Mouse (Mus musculus) CD4-positive, CD25-positive, alpha-beta regulatory T cell, adult 4 months (primary cell): ENCODE measurements around the gene Ncam1. TPM values are rescaled to one million over a fixed set of nuclear protein-coding genes. Genes with fewer than 3 reads are reported as not detected.

Experiments
- ATAC-seq: one replicate; pipeline ENCODE4 v1.8.0; 2017
- polyA plus RNA-seq, 2 experiments: library from polyadenylated mRNA; unstranded; fragments of 100-300 nt; shearing (Covaris generic); gene quantifications; one replicate each; pipeline ENCODE4 v1.2.1; 2017

Ncam1 gene
- polyA plus RNA-seq, 2 experiments from 2014 or later, result 0.24 to 0.56 TPM

DNA sequence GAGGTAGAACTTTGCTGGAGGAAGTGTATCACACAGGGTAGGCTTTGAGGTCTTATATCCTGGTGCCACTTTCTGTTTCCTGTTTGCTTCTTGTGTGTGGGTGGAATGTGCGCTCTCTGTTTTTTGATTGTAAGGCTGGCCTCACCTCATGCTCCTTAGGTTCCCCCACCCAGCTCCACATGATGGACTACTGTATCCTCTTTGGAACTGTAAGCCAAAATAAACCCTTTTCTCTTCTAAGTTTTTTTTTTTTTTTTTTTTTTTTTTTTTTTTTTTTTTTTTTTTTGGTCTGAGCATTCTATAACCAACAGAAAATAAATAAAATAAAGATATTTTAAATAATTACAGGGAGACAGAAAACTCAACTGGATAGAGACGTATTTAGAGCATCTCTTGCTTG, 239.8 kb downstream of the Ncam1 start:
- no peak for ATAC-seq

- no peak for ATAC-seq
Observed at GRCm38 (mm10) chr9:49551353-49551752, 247.4 kb downstream of the Ncam1 start.

- ATAC-seq, result no peak
Observed at GRCm38 (mm10) chr9:49542593-49542992, 256.1 kb downstream of the Ncam1 start.

GRCm38 (mm10) chr9:49537814-49538213, 260.9 kb downstream of the Ncam1 start:
- ATAC-seq, result no peak

- ATAC-seq, result no peak
Observed at GRCm38 (mm10) chr9:49536593-49536992, 262.1 kb downstream of the Ncam1 start.

- ATAC-seq, result no peak
Observed at GRCm38 (mm10) chr9:49534958-49535357, 263.8 kb downstream of the Ncam1 start.

DNA sequence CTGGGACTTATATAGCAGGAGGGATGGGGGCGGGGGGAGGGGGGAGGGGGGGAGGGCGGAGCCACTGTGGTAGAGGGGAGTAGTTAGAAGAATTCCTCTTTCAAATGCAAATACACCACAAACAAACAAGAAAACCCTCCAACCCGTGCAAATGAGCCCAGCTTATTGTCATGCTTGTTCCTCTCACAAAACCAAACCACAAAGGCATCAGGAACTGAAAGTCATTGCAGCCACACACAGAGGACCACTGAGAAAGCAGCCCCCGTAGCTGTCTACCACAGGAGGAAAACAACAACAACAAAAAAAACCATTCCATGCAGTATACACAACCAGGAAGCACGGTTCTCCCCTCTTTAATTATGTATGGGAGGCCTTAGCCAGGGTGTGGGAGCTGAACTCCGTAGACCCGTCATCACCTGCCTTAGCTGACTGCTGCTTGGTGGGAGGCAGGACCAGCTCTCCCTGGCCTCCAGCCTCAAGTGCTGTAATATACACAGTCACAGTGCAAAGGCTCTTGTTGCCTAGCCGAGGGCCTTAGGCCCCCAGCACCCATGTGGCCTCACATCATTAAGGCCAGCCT, 264.7 kb downstream of the Ncam1 start:
- no peak for ATAC-seq

GRCm38 (mm10) chr9:49533455-49533854, 265.3 kb downstream of the Ncam1 start:
- no peak for ATAC-seq

- no peak for ATAC-seq
Observed at GRCm38 (mm10) chr9:49531833-49532232, 266.9 kb downstream of the Ncam1 start.

GRCm38 (mm10) chr9:49531257-49531656, 267.5 kb downstream of the Ncam1 start:
- no peak for ATAC-seq

GRCm38 (mm10) chr9:49530739-49531138, 268.0 kb downstream of the Ncam1 start:
- ATAC-seq, result no peak

GRCm38 (mm10) chr9:49529366-49529959, 269.3 kb downstream of the Ncam1 start:
- ATAC-seq, result no peak

- no peak for ATAC-seq
Observed at GRCm38 (mm10) chr9:49528943-49529342, 269.8 kb downstream of the Ncam1 start.

DNA sequence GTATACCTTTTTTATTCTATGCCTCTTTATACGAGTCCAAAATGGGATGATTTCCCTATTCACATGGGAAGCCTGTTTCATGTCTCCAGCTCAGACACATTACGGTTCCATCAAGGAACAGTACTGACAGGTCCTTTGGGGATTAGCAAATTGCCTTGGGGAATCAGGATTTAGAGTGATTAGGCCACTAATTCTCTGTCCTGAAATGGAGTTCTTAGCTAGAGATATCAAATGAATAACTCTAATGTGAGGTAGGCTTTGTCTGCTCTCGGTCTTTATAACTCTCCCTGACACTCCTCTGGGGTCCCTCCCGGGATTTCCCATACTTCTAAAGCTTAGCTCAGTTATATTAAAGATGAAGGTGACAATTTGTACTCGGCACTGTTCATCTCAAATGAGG, 270.7 kb downstream of the Ncam1 start:
- ATAC-seq, result no peak

- ATAC-seq, result no peak
Observed at GRCm38 (mm10) chr9:49527340-49527739, 271.4 kb downstream of the Ncam1 start.

GRCm38 (mm10) chr9:49524721-49525120, 274.0 kb downstream of the Ncam1 start:
- no peak for ATAC-seq

GRCm38 (mm10) chr9:49523881-49524280, 274.8 kb downstream of the Ncam1 start:
- ATAC-seq, result no peak

- no peak for ATAC-seq
Observed at GRCm38 (mm10) chr9:49514306-49514705, 284.4 kb downstream of the Ncam1 start.

DNA sequence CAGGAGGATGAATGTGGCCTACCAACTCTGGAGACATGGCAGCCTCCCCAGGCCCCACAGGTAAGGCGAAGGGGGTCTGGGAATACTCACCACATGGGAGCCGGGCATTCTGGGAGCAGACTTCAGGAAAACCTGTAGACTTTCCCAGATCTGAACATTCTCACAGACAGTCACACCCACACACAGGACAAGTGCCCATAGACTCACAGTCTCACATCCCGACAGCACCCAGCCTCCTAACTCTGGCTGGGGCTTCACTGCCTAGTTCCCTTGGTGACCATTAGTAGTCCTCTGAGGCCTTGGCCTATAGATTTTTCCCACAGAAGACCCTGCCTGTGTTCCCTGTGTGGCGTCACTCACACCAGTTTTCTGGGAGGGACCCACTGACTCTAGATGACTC, 288.1 kb downstream of the Ncam1 start:
- no peak for ATAC-seq

DNA sequence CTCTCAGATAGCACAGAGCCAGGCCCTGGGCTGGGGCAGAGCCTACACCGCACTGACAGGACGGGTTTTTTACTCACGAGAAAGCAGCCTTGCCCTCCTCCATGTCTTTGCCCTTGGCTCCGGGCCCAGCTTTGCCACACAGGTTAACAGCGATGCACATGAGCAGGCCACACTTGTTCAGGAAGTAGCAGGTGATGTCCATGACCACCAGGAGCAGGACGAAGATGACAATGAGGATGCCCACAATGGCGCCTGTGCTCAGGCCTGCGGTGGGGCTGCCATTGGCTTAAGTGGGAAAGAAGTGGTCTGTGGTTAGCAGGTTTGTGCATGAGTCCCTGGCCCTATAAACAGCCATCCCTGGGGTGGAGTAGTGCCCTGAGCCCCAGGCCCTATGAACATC, 289.1 kb downstream of the Ncam1 start:
- no peak for ATAC-seq

DNA sequence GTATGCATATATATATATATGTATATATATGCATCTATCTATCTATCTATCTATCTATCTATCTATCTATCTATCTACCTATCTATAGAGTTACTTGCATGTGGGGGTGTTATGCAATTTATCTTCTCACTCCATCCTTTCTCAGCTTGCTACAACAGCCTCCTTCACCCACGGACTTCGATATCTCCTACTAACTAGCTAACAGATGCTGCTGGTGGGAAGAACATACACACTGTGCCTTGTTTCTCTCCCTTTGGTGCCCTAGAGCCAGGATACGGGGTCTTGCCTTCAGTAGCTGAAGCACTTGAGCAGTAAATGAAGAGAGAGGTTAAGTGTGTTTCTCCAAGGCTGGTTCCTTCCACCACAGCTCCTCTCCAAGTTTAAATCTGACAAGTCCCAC, 289.6 kb downstream of the Ncam1 start:
- no peak for ATAC-seq

GRCm38 (mm10) chr9:49507829-49508585, 290.7 kb downstream of the Ncam1 start:
- no peak for ATAC-seq

DNA sequence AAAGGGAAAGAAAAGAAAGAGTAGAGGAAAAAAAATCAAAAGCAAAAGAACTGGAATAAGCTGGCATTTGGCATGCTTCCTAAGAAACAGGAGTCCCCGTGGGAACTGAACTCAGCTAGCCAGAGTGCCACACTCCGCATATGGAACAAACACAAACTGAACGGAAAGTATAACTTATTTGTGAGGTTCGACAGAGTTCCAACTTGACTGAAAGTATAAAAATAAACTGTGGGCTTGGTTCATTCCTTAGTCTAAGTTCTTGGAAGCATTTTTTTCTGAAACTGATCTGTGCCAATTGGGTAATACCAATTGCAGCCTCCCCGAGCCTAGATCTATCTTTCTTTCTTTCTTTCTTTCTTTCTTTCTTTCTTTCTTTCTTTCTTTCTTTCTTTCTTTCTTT, 294.1 kb downstream of the Ncam1 start:
- no peak for ATAC-seq

GRCm38 (mm10) chr9:49502245-49502644, 296.5 kb downstream of the Ncam1 start:
- ATAC-seq, result no peak
